Mouse (Mus musculus) embryonic facial prominence, embryonic 13.5 days (tissue): ENCODE data around the gene Cdc123. TPM values are rescaled to one million over a fixed set of nuclear protein-coding genes. Genes with fewer than 3 reads are reported as not detected.

Experiments used
- ATAC-seq: fragments of 200-750 bp; cut with Nextera tagmentation; 2 replicates; pipeline ENCODE4 v1.8.0; 2017; ENCODE audit warnings: low read depth; ENCODE audit not compliant: insufficient number of reproducible peaks, insufficient read depth, low FRiP score, low TSS enrichment
- H3K27ac ChIP-seq: fragments of 300-500 bp; sonication (generic); 2 replicates; pipeline ENCODE4 v1.5.1; 2015; ENCODE audit warnings: moderate library complexity, mild to moderate bottlenecking, inconsistent platforms
- H3K27me3 ChIP-seq: fragments of 300-500 bp; sonication (generic); 2 replicates; pipeline ENCODE4 v1.6.1; 2015; ENCODE audit warnings: mild to moderate bottlenecking, inconsistent platforms
- H3K36me3 ChIP-seq: fragments of 300-500 bp; sonication (generic); 2 replicates; pipeline ENCODE4 v1.6.1; 2015; ENCODE audit warnings: mild to moderate bottlenecking, inconsistent platforms
- H3K4me1 ChIP-seq: fragments of 300-500 bp; sonication (generic); 2 replicates; pipeline ENCODE4 v1.6.1; 2015; ENCODE audit warnings: inconsistent platforms
- H3K4me2 ChIP-seq: fragments of 300-500 bp; sonication (generic); 2 replicates; pipeline ENCODE4 v1.6.1; 2015; ENCODE audit warnings: moderate library complexity, mild to moderate bottlenecking, inconsistent platforms
- H3K4me3 ChIP-seq: fragments of 300-500 bp; sonication (generic); 2 replicates; pipeline ENCODE4 v1.5.1; 2015; ENCODE audit warnings: mild to moderate bottlenecking, inconsistent platforms
- H3K9ac ChIP-seq: fragments of 300-500 bp; sonication (generic); 2 replicates; pipeline ENCODE4 v1.6.1; 2015; ENCODE audit warnings: mild to moderate bottlenecking, inconsistent platforms
- H3K9me3 ChIP-seq: fragments of 300-500 bp; sonication (generic); 2 replicates; pipeline ENCODE4 v1.6.1; 2016; ENCODE audit warnings: inconsistent platforms
- WGBS: fragments of 180-500 bp; shearing (Covaris S2); methylation state at CpG from one replicate; pipeline ENCODE4 v1.1.7; 2015; ENCODE audit warnings: mixed read lengths; 5-methylcytosine and 5-hydroxymethylcytosine counted together
- polyA plus RNA-seq: library from polyadenylated mRNA; unstranded; fragments of >200 nt; fragmentation: Nextera tagmentation; extraction: Ambion mirVana; gene quantifications from 2 replicates; pipeline ENCODE4 v1.2.1, GENCODE M21; 2015

Cdc123 gene
- polyA plus RNA-seq, 1 experiment from 2014 or later: 402 TPM

- H3K4me2 ChIP-seq: no peak overlapping the region
- 81% methylated on average over 4 of the region's 4 CpGs for WGBS
- ATAC-seq: no peak
- no peaks in the 10 kb centered on the region for H3K9me3 ChIP-seq
- H3K9ac ChIP-seq: no peak overlapping the region
- H3K36me3 ChIP-seq: no peaks in the 10 kb centered on the region
- H3K27ac ChIP-seq: no peak overlapping the region
- no peak overlapping the region for H3K4me3 ChIP-seq
- no peaks in the 10 kb centered on the region for H3K4me1 ChIP-seq
- H3K27me3 ChIP-seq: no peaks in the 10 kb centered on the region
Observed at GRCm38 (mm10) chr2:5768946-5769345, 76.0 kb downstream of the Cdc123 start.

GRCm38 (mm10) chr2:5762031-5762430 is 82.9 kb downstream of the Cdc123 start:
- Histone ChIP-seq H3K9ac (no peak overlapping the region), H3K4me2 (no peak overlapping the region), H3K4me3 (no peak overlapping the region), H3K4me1 (no peaks in the 10 kb centered on the region), H3K9me3 (no peaks in the 10 kb centered on the region), H3K36me3 (no peaks in the 10 kb centered on the region), H3K27ac (no peak overlapping the region), H3K27me3 (no peaks in the 10 kb centered on the region)
- ATAC-seq: no peak
- 91% methylated on average over 3 of the region's 3 CpGs for WGBS

- Histone ChIP-seq H3K36me3 (no peaks in the 10 kb centered on the region), H3K4me1 (no peaks in the 10 kb centered on the region), H3K9ac (no peak overlapping the region), H3K4me2 (no peak overlapping the region), H3K9me3 (no peaks in the 10 kb centered on the region), H3K4me3 (no peak overlapping the region), H3K27me3 (no peaks in the 10 kb centered on the region), H3K27ac (no peak overlapping the region)
- 88% methylated on average over 8 of the region's 8 CpGs for WGBS
- ATAC-seq: no peak
Observed at GRCm38 (mm10) chr2:5760479-5761008, 84.4 kb downstream of the Cdc123 start.

- H3K4me3 ChIP-seq: no peak overlapping the region
- 85% methylated on average over 2 of the region's 2 CpGs for WGBS
- ATAC-seq: no peak
- H3K27me3 ChIP-seq: no peaks in the 10 kb centered on the region
- H3K9ac ChIP-seq: no peak overlapping the region
- H3K27ac ChIP-seq: no peak overlapping the region
- H3K4me1 ChIP-seq: no peaks in the 10 kb centered on the region
- H3K9me3 ChIP-seq: no peaks in the 10 kb centered on the region
- H3K4me2 ChIP-seq: no peak overlapping the region
- no peaks in the 10 kb centered on the region for H3K36me3 ChIP-seq
Observed at GRCm38 (mm10) chr2:5758569-5758968, 86.4 kb downstream of the Cdc123 start.

- no peak overlapping the region for H3K27ac ChIP-seq
- H3K4me1 ChIP-seq: no peaks in the 10 kb centered on the region; the same call in 1 of the 2 replicates
- no peaks in the 10 kb centered on the region for H3K27me3 ChIP-seq
- no peaks in the 10 kb centered on the region for H3K36me3 ChIP-seq
- no peak overlapping the region for H3K9ac ChIP-seq
- WGBS: 82% methylated on average over 3 of the region's 3 CpGs
- ATAC-seq: no peak
- H3K4me2 ChIP-seq: no peak overlapping the region
- H3K9me3 ChIP-seq: no peaks in the 10 kb centered on the region
- H3K4me3 ChIP-seq: no peak overlapping the region
Observed at GRCm38 (mm10) chr2:5750872-5751271, 94.1 kb downstream of the Cdc123 start.

- 76% methylated on average over 6 of the region's 6 CpGs for WGBS
- Histone ChIP-seq H3K4me2 (no peak overlapping the region), H3K36me3 (no peaks in the 10 kb centered on the region), H3K9ac (no peak overlapping the region), H3K27me3 (no peaks in the 10 kb centered on the region), H3K4me3 (no peak overlapping the region), H3K9me3 (no peaks in the 10 kb centered on the region), H3K4me1 (no peaks in the 10 kb centered on the region; the same call in 1 of the 2 replicates), H3K27ac (no peak overlapping the region)
- ATAC-seq: no peak
Observed at GRCm38 (mm10) chr2:5749210-5749609, 95.8 kb downstream of the Cdc123 start.

GRCm38 (mm10) chr2:5747545-5748043 is 97.4 kb downstream of the Cdc123 start:
- Histone ChIP-seq H3K27ac (no peak overlapping the region), H3K27me3 (no peaks in the 10 kb centered on the region), H3K4me2 (no peak overlapping the region), H3K4me1 (no peaks in the 10 kb centered on the region; the same call in 1 of the 2 replicates), H3K4me3 (no peak overlapping the region), H3K36me3 (no peaks in the 10 kb centered on the region), H3K9ac (no peak overlapping the region), H3K9me3 (0 out of 2 replicates have a peak, but pooled peaks cover 1% of the 10 kb centered on the region)
- no peak for ATAC-seq
- 80% methylated on average over 5 of the region's 5 CpGs for WGBS

GRCm38 (mm10) chr2:5746529-5746928 is 98.4 kb downstream of the Cdc123 start:
- Histone ChIP-seq H3K4me3 (no peak overlapping the region), H3K36me3 (no peaks in the 10 kb centered on the region), H3K9me3 (0 out of 2 replicates have a peak, but pooled peaks cover 5% of the 10 kb centered on the region), H3K9ac (no peak overlapping the region), H3K27me3 (no peaks in the 10 kb centered on the region), H3K4me1 (no peaks in the 10 kb centered on the region; the same call in 1 of the 2 replicates), H3K27ac (no peak overlapping the region), H3K4me2 (no peak overlapping the region)
- WGBS: 80% methylated on average over 12 of the region's 12 CpGs
- no peak for ATAC-seq

Other genes with a start within 250 kb of the Cdc123 start
- gene Camk1d, start 130.6 kb downstream of the Cdc123 start, polyA plus RNA-seq: 5.2 and 8.3 TPM in 2 replicates
- gene Nudt5, start 145 bp downstream of the Cdc123 start, polyA plus RNA-seq: 78.0 and 83.0 TPM in 2 replicates
- 1.5 and 1.6 TPM in 2 replicates for gene Gm13199, start 17.8 kb upstream of the Cdc123 start, polyA plus RNA-seq
- gene Sec61a2, start 50.3 kb upstream of the Cdc123 start, polyA plus RNA-seq: 119 TPM in 2 replicates
- 7.0 and 7.2 TPM in 2 replicates for gene Dhtkd1, start 97.6 kb upstream of the Cdc123 start, polyA plus RNA-seq
- 12.8 and 15.6 TPM in 2 replicates for gene Upf2, start 106.3 kb upstream of the Cdc123 start, polyA plus RNA-seq